Mouse (Mus musculus): ENCODE measurements at regions not wholly inside any gene's neighbourhood (a gene's known extent, or its start where the extent isn't known, plus 50 kb on each side); places are given as distances from the start of the nearest gene placed in this dataset.

DNA sequence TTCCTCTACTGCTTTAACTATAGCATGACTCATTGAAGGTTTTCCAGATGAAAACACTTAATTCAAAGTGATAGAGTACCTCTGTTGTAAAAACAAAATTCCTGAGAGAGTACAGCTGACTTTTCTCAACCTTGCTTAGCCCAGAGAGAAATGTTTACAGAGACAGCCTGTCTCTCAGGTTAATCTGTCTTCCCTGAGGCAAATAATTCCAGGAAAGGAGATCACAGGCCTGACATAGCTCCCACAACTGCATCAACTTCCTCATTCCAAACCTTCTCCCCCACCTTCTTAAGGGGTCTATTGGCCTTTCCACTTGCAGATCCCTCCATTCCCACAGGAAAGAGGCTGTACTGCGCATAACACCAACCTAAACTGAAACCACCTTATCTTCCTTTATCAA is 586.1 kb upstream of the Impad1 start:
- Histone ChIP-seq H3K27me3 (replicated peaks; ENCODE audit: insufficient read depth, low read length) (no peaks in the 10 kb centered on the region), H3K4me2 (replicated peaks; ENCODE audit: low read depth, low read length) (no peak overlapping the region), H3K27ac (ENCODE audit: low read length) (no peak overlapping the region), H3K9me3 (ENCODE audit: low read length) (no peaks in the 10 kb centered on the region), H3K4me3 (ENCODE audit: low read depth, low read length) (no peak overlapping the region), H3K4me1 (ENCODE audit: insufficient read depth, low read depth, low read length) (no peaks in the 10 kb centered on the region), H3K9ac (replicated peaks; ENCODE audit: low read depth) (no peak overlapping the region), H3K36me3 (ENCODE audit: insufficient read depth, low read length) (no peaks in the 10 kb centered on the region)
- 48% methylated on average over 1 of the region's 1 CpGs for WGBS
- TF ChIP-seq EP300 (IDR thresholded peaks at IDR 0.05) (no peak), CTCF (IDR thresholded peaks at IDR 0.05) (no peak)
- DNase-seq (ENCODE audit: low spot score) (no peak), ATAC-seq (no peak)

GRCm38 (mm10) chr4:5358274-5358673 is 565.1 kb upstream of the Impad1 start:
- TF ChIP-seq EP300 (IDR thresholded peaks at IDR 0.05): no peak
- TF ChIP-seq CTCF (IDR thresholded peaks at IDR 0.05): no peak
- Histone ChIP-seq H3K4me3 (ENCODE audit: low read depth, low read length) (no peak overlapping the region), H3K9me3 (ENCODE audit: low read length) (no peaks in the 10 kb centered on the region), H3K4me1 (ENCODE audit: insufficient read depth, low read depth, low read length) (no peaks in the 10 kb centered on the region), H3K4me2 (replicated peaks; ENCODE audit: low read depth, low read length) (no peak overlapping the region), H3K36me3 (ENCODE audit: insufficient read depth, low read length) (no peaks in the 10 kb centered on the region), H3K27ac (ENCODE audit: low read length) (no peak overlapping the region), H3K9ac (replicated peaks; ENCODE audit: low read depth) (no peak overlapping the region), H3K27me3 (replicated peaks; ENCODE audit: insufficient read depth, low read length) (no peaks in the 10 kb centered on the region)
- no peak for DNase-seq (ENCODE audit: low spot score)
- no peak for ATAC-seq
- WGBS: 97% methylated on average over 1 of the region's 1 CpGs

DNA sequence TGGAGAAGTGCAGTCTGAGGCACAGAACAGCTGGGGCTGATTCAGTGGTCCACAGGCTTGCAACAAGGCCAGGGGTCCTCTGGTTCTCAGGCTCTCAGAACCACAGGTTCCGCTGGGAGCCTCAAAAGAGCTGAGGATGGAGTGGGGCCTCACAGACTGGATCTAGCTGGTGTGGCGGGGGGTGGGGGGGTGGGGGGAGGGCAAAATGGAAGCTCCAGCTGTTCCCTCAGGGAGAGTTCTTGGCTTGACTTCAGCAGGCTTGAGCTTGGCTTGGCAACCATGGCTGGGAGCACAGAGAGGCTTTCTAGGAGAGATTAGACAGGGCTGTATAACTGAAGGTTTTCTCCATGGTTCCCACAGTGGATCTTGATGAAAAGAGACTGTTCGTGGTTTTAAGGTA is 553.1 kb upstream of the Impad1 start:
- no peaks in the 10 kb centered on the region for H3K4me1 ChIP-seq (ENCODE audit: insufficient read depth, low read depth, low read length)
- H3K36me3 ChIP-seq (ENCODE audit: insufficient read depth, low read length): no peaks in the 10 kb centered on the region
- 0 out of 2 replicates have a peak, but pooled peaks have one; percentile 11 for ATAC-seq
- no peak overlapping the region for H3K4me2 ChIP-seq (replicated peaks; ENCODE audit: low read depth, low read length)
- H3K4me3 ChIP-seq (ENCODE audit: low read depth, low read length): no peak overlapping the region
- H3K9ac ChIP-seq (replicated peaks; ENCODE audit: low read depth): no peak overlapping the region
- DNase-seq (ENCODE audit: low spot score): no peak
- H3K27me3 ChIP-seq (replicated peaks; ENCODE audit: insufficient read depth, low read length): no peaks in the 10 kb centered on the region
- TF ChIP-seq EP300 (IDR thresholded peaks at IDR 0.05) (no peak), CTCF (IDR thresholded peaks at IDR 0.05) (no peak)
- H3K9me3 ChIP-seq (ENCODE audit: low read length): no peaks in the 10 kb centered on the region
- 63% methylated on average over 3 of the region's 3 CpGs for WGBS
- H3K27ac ChIP-seq (ENCODE audit: low read length): no peak overlapping the region

DNA sequence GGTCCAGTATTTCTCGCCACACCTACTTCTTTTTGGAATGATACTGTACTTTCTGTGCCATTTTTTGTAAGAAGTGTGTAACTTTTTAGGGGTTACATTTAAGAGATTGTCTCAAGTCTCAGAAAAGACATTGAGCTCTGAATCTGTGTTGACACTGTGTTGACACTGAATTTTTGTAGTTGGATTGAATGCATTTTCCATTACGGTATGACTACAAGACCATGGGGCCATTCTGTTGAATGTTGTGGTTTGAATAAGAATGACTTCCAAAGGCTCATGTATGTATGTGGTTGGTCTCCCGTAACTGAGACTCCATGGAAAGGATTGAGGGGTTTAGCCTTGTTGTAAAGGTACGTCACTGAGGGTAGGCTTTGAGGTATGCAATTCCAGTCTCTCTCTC is 551.6 kb upstream of the Impad1 start:
- Histone ChIP-seq H3K9me3 (ENCODE audit: low read length) (no peaks in the 10 kb centered on the region), H3K4me3 (ENCODE audit: low read depth, low read length) (no peak overlapping the region), H3K4me1 (ENCODE audit: insufficient read depth, low read depth, low read length) (no peaks in the 10 kb centered on the region), H3K27me3 (replicated peaks; ENCODE audit: insufficient read depth, low read length) (no peaks in the 10 kb centered on the region), H3K4me2 (replicated peaks; ENCODE audit: low read depth, low read length) (no peak overlapping the region), H3K27ac (ENCODE audit: low read length) (no peak overlapping the region), H3K36me3 (ENCODE audit: insufficient read depth, low read length) (no peaks in the 10 kb centered on the region), H3K9ac (replicated peaks; ENCODE audit: low read depth) (no peak overlapping the region)
- 90% methylated on average over 4 of the region's 4 CpGs for WGBS
- no peak for ATAC-seq
- DNase-seq (ENCODE audit: low spot score): no peak
- TF ChIP-seq CTCF (IDR thresholded peaks at IDR 0.05): no peak
- no peak for TF ChIP-seq EP300 (IDR thresholded peaks at IDR 0.05)

GRCm38 (mm10) chr4:5344311-5344710 is 551.2 kb upstream of the Impad1 start:
- DNase-seq (ENCODE audit: low spot score) (no peak), ATAC-seq (no peak)
- Histone ChIP-seq H3K9ac (replicated peaks; ENCODE audit: low read depth) (no peak overlapping the region), H3K9me3 (ENCODE audit: low read length) (no peaks in the 10 kb centered on the region), H3K4me2 (replicated peaks; ENCODE audit: low read depth, low read length) (no peak overlapping the region), H3K4me3 (ENCODE audit: low read depth, low read length) (no peak overlapping the region), H3K36me3 (ENCODE audit: insufficient read depth, low read length) (no peaks in the 10 kb centered on the region), H3K27me3 (replicated peaks; ENCODE audit: insufficient read depth, low read length) (no peaks in the 10 kb centered on the region), H3K4me1 (ENCODE audit: insufficient read depth, low read depth, low read length) (no peaks in the 10 kb centered on the region), H3K27ac (ENCODE audit: low read length) (no peak overlapping the region)
- 49% methylated on average over 2 of the region's 2 CpGs for WGBS
- no peak for TF ChIP-seq EP300 (IDR thresholded peaks at IDR 0.05)
- TF ChIP-seq CTCF (IDR thresholded peaks at IDR 0.05): no peak

GRCm38 (mm10) chr4:5337158-5337896 is 544.2 kb upstream of the Impad1 start:
- H3K36me3 ChIP-seq (ENCODE audit: insufficient read depth, low read length): no peaks in the 10 kb centered on the region
- WGBS: 57% methylated on average over 4 of the region's 4 CpGs
- H3K9ac ChIP-seq (replicated peaks; ENCODE audit: low read depth): no peak overlapping the region
- peak; percentile 43 for ATAC-seq
- H3K27ac ChIP-seq (ENCODE audit: low read length): no peak overlapping the region
- TF ChIP-seq EP300 (IDR thresholded peaks at IDR 0.05): no peak
- no peak for TF ChIP-seq CTCF (IDR thresholded peaks at IDR 0.05)
- no peaks in the 10 kb centered on the region for H3K4me1 ChIP-seq (ENCODE audit: insufficient read depth, low read depth, low read length)
- H3K4me3 ChIP-seq (ENCODE audit: low read depth, low read length): no peak overlapping the region
- peak; percentile 9 for DNase-seq (ENCODE audit: low spot score)
- no peaks in the 10 kb centered on the region for H3K27me3 ChIP-seq (replicated peaks; ENCODE audit: insufficient read depth, low read length)
- no peaks in the 10 kb centered on the region for H3K9me3 ChIP-seq (ENCODE audit: low read length)
- H3K4me2 ChIP-seq (replicated peaks; ENCODE audit: low read depth, low read length): no peak overlapping the region

All from lung, postnatal 0 days (tissue).